Mouse (Mus musculus): ENCODE measurements around the gene Tgfb3.

DNA sequence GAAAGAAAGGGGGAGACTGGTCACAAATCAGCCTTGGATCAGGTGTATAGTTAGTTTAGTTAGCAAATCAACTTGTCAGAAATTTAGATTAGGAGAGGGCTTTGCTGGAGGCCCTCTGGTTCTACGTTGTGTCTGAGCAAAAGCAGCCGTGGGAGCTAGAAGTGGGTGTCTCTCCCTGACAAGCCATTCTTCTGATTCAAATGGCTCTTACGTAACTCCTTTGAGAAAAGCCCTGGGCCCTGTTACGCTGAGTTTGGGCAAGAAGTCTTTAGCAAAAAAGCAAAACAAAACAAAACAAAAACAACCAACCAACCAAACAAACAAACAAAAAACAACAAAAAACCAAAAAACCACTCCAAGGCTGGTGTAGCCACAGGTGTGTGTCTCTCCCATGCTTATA lies 11.9 kb upstream of the Tgfb3 start:
- TF ChIP-seq CTCF (conservative IDR thresholded peaks at IDR 0.05; ENCODE audit: low read length) (no peak), POU5F1 (IDR thresholded peaks at IDR 0.05; ENCODE audit: borderline replicate concordance, low read length) (no peak)
